Mouse (Mus musculus) 416B (cell line): ENCODE data around the gene Lama5.
A peak's percentile ranks its signal among the peaks of the same experiment; 100 is the strongest.
"Not testable (repeated sequence)": the region's sequence is repeated elsewhere in the genome, so short reads cannot be mapped to it uniquely, and the experiment has no call there.

Experiments
- DNase-seq: peaks from one replicate; pipeline ENCODE4 v3.0.0; 2011; ENCODE audit warnings: low read depth

Gene Lama5

GRCm38 (mm10) chr2:180225762-180226378 is at the start of gene Lama5:
Gene Lama5 (minus strand): TSS chr2:180225859.
- DNase-seq: no peak

DNA sequence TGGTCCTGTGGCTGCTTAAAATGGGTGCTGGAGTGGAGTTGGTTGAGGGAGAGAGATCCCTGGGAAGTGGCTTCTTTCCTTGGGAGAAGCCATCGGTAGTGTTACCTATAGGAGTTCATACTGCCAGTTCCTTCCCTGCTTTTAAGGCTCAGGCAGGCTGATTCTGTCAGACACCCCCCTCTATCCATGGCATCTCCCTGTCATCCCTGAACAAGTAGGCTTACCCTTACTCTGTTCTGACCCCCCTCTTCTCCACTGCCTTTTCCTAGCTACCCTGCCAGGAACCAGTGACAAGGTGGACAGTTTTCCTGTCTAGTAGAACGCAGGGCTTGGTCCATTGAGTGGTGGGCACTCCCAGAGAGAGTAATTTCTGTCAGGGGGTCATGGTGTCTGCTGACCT is 48.9 kb upstream of the Lama5 start:
- no peak for DNase-seq

GRCm38 (mm10) chr2:180273394-180274244 is 48.0 kb upstream of the Lama5 start, which contains the start of gene Cables2:
Gene Cables2 (minus strand): TSS chr2:180273496.
- DNase-seq: peak; percentile 99

DNA sequence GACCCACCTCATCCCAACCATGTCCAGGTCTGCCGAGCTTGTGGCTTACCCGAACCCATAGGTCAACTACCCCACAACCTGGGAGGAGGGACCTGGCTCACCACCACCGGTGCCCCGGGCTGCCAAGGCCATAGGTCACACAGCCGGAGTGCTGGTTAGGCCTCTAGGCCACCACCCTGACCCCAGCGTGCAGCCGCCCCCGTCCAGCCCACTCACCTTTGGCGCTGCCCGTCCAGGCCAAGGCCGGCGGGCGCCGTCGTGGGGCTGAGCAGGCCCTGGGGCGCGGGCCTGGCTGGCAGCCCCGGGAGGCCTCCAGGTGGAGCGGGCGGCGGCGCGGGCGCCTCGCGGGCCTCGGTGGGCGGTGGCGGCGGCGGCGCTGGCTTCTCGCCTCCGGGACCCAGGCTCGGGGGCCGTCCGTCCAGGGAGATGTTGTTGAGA is 47.2 kb upstream of the Lama5 start:
- DNase-seq: no peak

DNA sequence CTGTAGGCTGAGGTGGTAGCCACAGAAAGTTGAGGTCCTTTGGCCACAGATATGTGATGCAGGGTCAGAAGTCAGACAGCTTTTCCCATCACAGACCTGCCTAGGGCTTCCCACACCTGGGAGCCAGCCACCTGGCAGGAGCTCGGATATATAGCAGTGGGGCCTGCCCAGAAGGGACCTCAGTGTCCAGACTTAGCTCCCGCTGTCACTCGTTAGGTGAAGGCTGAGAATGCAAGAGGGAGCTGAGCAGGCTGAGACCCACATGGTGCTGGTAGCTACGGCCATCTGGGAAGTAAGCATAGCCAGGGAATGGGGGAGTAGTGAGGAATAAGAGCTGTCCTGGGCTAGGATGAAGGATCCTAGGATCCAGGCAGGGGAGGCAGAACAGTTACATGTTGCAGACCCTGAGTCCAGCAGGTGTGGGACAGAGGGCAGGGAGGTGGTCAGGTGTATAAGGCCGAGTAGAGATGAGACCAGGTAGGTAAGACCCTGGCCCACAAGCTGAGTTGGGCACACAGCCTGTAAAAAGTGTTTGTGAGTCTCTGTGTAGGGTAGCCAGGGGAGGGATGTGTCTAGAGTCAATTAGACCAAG is 46.2 kb upstream of the Lama5 start:
- DNase-seq: no peak

DNA sequence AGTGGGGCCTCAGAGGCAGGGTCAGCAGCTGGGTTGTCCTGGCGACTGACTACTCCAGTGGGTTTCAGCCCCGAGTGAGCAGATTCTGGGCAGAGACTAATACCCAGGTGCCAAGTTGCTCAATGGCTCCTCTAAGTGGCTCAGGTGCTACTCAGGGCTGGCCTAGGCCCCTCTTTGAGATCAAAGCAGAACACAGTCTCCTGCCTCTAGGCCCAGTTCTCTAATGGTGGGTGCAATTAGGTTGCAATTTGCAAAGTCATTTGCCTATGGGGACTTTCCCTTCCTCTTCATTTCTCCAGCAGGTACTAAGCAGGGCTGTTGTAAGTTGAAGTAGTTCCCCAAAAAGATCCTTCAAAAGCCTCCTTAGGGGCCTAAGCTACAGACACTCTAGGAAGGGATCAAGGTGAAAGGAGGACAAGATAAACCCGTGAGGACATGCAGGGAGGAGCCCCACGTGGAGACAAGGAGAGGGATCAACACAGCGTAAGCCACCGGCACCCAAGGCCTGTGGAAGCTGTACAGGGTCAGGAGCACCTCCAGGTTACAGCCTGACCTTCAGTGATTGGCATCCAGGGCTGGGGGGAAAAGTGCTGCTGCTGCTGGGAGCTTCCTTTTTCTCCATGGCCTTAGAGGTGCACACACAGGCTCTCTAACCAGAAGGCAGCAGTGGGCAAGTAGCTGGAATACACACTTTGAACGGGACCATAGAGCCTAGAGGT is 45.0 kb upstream of the Lama5 start:
- no peak for DNase-seq

GRCm38 (mm10) chr2:180269329-180269728 is 43.7 kb upstream of the Lama5 start:
- no peak for DNase-seq

- no peak for DNase-seq
Measured at GRCm38 (mm10) chr2:180267955-180268354, 42.3 kb upstream of the Lama5 start.

DNA sequence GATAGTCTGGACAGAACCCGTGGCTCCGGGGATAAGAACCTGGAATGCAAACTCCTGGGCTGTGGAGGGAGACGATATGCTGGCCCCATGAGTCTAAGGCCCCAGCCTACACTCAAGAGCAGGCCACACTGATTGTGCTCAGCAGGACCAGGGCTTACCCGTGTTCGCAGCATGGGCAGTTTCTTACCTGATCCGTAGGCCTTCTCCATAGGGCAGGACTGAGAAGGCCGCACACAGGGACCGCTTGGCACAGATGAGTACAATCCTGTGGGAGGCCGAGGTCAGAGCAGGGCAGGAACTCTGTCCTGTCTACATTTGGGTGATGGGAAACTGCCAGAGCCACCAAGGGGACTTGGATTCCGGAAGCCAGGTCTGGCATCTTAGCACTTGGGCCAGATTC is 37.2 kb upstream of the Lama5 start:
- no peak for DNase-seq

DNA sequence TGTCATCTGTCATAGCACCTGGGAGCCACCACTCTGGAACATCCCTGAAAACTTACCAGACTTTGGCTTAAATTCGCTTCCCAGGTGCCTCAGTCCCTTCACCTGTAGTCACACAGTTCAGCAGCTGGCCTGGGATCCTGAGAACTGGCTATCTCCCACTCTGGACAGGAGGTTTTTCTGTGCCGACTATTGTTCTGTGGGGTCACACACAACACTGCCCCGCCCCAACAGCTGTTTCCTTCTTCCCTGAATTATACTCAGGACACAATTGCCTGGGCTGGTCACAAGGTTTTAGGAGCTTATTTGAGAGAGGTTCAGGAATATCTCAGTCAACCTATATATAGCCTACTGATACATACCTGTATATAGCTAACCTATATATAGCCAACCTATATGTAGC is 36.8 kb upstream of the Lama5 start:
- no peak for DNase-seq

GRCm38 (mm10) chr2:180261901-180262300 is 36.2 kb upstream of the Lama5 start:
- DNase-seq: no peak

GRCm38 (mm10) chr2:180260610-180261480 is 35.2 kb upstream of the Lama5 start:
- no peak for DNase-seq

GRCm38 (mm10) chr2:180259826-180260609 is 34.4 kb upstream of the Lama5 start:
- DNase-seq: not testable (repeated sequence)

DNA sequence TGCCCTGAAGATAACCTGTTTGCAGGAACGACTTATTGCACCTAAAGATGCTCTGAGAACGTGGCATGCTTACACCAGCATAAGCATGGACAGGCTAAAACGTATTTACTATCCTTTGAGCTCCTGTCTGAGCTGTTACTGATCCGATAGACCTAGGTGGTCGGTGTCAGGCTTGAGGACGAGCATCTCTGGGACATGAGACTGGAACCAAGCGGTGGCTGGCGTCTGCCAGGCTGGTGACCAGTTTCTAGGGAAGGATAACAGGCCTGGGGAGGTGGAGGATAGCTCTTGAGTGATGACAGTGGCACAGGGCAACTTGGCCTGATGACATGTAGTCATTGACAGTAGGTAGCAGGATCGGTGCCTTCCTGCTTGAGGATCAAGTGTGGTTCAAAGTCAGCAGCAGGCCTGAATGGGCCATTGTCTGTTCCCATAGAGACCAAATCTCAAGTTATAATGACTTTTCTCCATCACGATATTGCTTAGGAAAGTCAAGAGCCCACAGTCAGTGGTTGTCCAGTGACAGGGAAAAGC is 33.4 kb upstream of the Lama5 start:
- DNase-seq: not testable (repeated sequence)

GRCm38 (mm10) chr2:180257963-180258865 is 32.6 kb upstream of the Lama5 start:
- DNase-seq: no peak

GRCm38 (mm10) chr2:180257001-180257521 is 31.4 kb upstream of the Lama5 start, which contains the start of gene Rps21:
Gene Rps21 (plus strand): TSS chr2:180257377.
- DNase-seq: peak; percentile 100

GRCm38 (mm10) chr2:180256296-180257000 is 30.8 kb upstream of the Lama5 start:
- no peak for DNase-seq

DNA sequence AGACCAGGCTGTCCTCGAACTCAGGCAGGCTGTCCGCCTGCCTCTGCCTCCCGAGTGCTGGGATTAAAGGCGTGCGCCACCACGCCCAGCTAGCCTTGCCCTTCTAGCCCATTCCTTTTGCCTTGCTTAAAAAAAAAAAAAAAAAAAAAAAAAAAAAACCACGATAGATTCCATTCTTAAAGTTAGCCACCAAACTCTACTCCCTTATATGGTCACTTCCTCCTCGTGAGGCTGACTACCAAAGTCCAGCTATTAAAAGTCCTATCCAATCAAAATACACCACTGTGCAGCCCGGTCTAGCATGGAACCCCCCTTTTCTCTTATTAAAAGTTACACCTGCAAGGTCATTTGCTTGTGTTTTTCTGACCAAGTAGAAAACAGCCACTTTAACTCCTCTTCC is 30.0 kb upstream of the Lama5 start:
- peak; percentile 95 for DNase-seq
